Mouse (Mus musculus) MEL-GATA-1-ER (cell line): Measurements from ENCODE around the gene Rpl13a.
"Not testable (repeated sequence)": the region's sequence is repeated elsewhere in the genome, so short reads cannot be mapped to it uniquely, and the experiment has no call there.

Source experiments
- DNase-seq: peaks from one replicate; pipeline ENCODE4 v3.0.0-alpha.2; 2012; ENCODE audit warnings: low read depth; ENCODE audit errors: extremely low read depth

The Rpl13a gene

DNA sequence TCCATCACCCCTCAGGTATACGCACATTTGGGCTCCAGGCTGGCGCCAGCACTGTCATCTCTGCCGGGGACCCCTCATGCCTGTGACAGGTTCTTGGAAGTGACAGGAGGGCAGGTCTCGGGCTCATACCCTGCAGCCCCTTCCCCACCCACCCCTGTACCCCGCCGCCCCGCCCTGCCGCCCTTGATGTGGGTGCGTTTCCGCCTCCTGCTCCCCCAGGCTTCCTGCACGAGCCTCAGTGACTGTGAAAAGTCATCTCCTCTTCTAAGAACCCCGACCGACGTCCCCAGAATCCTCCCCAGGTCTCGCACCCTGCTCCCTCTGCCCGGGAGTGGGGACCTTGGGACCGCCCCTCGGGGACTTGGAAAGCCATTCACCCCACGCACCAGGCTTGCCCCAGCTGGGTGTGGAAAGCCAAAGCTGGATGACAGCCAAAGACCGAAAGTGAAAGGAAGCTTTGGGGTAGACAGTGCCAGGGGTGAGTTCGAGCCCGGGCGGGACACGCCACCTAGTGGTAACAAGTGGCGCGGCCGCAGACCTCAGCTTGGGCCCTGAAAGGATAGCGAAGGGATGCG lies 7.5 kb upstream of the Rpl13a start, which contains the start of the genes Gm45713 and Flt3l:
TSS of gene Gm45713 (minus strand) at position 239 of the 575 bp plus-strand sequence.
TSS of gene Flt3l (minus strand) at position 440 of the 575 bp plus-strand sequence.
- peak; percentile 81 for DNase-seq

- no peak for DNase-seq
Observed at GRCm38 (mm10) chr7:45135370-45135769, 6.8 kb upstream of the Rpl13a start.

GRCm38 (mm10) chr7:45134544-45135026 lies 6.0 kb upstream of the Rpl13a start:
- DNase-seq = peak; percentile 82

DNA sequence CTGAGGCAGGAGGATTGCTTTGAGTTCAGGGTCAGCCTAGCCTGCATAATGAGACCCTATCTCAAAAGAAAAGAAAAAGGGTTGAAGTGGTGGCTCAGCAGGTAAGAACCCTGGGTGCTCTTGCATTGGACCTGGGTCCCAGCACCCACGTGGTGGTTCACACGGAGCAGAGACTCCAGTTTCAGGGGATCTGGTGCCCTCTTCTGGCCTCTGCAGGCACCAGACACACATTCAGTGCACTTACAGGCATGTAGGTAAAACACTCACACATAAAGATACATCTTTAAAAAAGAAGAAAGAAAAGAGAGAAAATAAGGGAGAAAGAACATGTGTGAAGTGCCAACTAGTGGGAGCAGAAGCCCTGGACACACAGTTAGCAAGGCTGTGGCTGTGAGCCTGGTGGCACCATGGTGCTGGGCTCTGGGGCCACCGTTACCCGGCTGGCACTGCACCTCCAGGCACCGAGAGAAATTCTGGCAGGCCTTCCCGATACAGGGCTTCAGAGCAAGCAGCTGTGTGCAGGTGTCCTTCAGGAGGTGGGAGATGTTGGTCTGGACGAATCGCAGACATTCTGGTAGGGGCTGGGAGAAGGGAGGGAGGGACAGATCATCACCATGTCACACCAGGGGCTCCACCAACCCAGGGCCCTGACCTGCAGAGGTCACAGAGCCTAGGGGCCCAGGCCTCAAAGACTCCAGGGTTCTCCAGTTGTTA lies 5.0 kb upstream of the Rpl13a start:
- DNase-seq = no peak

GRCm38 (mm10) chr7:45131850-45132249 lies 3.3 kb upstream of the Rpl13a start:
- DNase-seq = no peak

DNA sequence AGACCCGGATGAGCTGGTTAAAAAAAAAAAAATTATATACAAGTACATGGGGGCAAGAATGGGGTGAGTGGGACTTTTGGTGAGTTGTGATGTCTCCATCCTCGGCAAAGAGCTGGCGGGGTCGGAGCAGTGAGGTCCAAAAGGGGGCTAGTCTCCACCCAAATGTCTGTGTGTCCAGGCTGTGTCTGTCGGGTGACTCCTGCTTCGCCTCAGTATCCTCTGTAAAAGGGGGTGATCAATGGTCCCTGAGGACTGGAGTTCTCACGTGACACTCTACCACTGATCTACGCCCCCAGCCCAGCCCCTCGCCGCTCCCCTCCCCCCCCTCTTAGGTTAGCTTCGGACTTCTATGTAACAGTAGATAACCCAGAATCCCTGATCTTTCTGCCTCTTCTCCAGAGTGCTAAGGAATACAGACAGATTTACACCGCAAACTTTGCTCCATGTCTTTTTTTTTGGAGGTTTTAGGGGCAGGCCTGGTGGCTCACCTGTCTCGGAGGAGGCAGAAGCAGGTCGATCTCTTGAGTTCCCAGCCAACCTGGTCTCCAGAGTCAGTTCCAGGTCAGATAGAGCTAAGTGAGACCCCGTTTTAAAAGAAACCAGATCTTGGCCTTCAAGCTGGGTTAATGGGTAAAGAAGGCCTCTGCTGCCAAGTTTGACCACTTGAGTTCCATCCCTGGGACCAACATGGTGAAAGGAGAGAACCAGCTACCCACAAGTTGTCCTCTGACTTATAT lies 1.4 kb upstream of the Rpl13a start:
- DNase-seq = no peak

- DNase-seq = no peak
Observed at GRCm38 (mm10) chr7:45129318-45129717, 757 bp upstream of the Rpl13a start.

GRCm38 (mm10) chr7:45127700-45128224 lies 799 bp downstream of the Rpl13a start:
- DNase-seq = no peak

DNA sequence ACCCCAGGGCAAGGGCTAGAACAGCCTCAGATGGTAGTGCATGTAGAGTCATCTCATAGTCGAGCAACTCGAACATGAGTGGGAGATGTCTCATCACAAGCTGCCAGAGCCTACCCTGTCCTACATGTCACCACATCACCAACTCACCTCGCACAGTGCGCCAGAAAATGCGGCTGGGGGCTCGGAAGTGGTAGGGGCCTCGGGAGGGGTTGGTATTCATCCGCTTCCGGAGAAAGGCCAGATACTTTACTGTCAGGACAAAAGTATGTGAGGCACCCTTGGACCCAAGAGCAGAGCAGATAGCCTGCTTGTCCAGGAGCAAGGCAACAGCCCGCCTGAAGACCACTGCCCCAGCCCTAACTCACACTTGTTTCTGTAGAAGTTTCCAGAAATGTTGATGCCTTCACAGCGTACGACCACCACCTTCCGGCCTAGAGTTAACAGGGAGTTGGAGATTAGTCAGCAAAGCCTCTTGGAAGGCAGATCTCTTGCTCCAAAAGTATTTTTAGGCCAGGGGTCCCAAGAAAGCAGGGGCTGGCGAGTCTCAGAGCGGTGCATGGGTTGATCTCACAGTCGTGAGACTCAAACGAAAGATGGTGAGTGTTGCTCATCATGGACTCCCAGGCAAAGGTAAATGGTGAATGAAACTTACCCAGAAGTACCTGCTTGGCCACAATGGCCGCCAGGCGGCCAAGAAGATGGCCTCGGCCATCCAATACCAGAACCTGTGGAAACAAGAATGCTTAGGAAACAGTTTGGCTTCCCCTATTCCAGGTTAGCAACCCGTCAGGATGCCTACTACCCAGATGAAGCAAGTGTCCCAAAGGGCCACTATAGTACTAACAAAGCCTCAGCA lies 1.5 kb downstream of the Rpl13a start:
- no peak for DNase-seq

DNA sequence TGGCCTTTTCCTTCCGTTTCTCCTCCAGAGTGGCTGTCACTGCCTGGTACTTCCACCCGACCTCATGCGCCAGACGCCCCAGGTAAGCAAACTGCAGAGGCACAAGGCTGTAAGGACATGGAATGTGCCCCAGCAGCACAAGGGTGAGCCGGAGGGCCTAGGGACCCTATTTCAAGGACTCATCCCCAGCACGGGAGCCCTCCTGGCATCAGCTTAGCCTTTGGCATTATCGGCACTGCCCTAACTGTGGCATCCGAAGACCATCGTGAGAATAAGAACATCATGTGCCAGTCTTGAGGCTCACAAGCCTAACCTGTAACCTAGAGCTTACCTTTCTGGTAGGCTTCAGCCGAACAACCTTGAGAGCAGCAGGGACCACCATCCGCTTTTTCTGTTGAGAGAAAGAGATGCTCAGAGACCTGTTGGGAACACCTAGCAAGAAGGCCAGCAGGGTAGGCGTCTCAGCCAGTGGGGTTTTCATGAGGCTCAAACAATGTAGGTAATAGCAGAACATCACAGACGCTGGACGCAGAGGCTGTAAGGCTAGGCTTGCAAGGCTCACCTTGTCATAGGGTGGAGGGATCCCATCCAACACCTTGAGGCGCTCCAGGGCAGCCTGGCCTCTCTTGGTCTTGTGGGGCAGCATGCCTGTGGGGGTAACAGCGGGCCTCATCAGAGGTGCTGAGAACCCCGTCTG lies 2.3 kb downstream of the Rpl13a start:
- no peak for DNase-seq

GRCm38 (mm10) chr7:45125649-45126048 lies 2.9 kb downstream of the Rpl13a start:
- not testable (repeated sequence) for DNase-seq

DNA sequence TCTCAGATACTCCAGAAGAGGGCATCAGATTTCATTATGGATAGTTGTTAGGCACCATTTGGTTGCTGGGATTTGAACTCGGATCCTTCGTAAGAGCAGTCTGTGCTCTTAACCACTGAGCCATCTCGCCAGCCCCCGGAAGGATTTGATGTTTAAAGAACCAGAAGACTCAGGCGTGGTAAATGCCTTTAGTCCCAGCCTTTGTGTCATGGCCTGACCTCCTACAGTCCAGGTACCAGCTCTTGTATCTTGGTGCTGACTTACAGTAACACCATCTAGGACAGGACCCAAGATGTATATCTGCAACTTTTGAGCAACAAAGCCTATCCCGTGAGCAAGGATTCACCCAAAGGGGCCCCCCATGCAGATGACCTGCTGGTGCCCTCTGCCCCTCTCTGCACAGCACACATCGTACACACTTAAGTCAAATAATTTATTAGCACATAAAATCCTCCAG lies 3.4 kb downstream of the Rpl13a start:
- DNase-seq = no peak

GRCm38 (mm10) chr7:45124224-45125143 lies 4.1 kb downstream of the Rpl13a start, which contains the start of gene Rps11:
TSS of gene Rps11 (minus strand) at chr7:45124439.
- DNase-seq = peak; percentile 98

DNA sequence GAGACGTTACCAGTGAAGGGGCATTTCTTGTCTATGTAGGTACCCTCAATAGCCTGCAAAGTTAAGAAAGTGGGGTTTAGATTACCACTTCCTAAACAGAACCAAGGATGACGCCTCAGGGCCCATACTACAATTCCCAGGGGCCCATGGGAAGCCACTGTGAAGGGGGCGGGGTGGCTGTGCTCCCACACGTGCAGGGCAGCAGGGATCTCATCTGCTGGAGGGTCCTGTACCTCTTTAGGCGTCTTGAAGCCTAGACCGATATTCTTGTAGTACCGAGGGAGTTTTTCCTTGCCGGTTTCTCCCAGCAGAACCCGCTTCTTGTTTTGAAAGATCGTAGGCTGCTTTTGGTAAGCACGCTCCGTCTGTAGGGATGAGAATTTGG lies 5.4 kb downstream of the Rpl13a start:
- DNase-seq = no peak

DNA sequence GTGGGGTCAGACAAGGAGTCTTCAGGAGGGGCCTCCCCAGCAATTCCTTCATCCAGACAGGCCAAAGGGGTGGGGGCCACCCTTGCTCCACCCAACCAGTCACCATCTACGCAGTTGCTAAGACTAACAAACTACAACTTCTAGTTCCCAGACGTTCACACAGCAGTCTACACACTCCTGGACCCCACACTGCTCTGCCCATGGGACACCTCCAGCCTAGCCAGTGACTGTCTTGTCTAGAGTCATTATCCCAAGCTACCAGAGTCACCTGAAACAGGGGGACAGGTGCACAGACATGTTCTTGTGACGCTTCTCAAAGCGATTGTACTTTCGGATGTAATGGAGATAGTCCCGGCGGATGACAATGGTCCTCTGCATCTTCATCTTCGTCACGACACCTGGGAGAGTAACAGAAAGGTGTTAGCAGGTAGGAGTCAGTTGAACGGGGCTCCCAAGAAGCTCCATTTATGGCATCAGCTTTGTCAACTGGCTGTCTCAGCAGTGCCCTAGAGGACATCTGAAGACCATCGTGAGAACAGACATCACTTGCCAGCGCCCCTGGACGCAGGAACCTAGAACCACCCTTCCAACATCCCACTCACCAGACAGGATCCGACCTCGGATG lies 5.9 kb downstream of the Rpl13a start:
- DNase-seq = no peak

DNA sequence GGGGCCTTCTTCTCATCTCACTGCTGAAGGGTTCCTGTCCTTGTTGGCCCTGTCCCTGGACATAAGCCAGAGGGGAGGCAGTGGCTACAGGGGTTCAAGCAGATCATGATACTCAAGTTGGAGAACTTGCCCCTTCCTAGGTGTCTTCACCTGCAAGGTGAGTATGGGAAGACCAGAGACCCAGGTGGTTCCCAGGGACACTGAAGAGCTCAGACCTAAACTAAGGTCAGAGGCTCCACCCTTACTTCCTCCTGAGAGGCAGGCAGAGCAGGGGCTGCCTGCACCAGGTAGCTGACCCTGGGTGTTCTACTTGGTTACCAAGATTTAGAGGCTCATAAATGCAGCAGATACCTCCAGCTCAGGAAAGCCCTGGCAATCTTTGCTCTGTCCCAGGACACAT lies 6.6 kb downstream of the Rpl13a start:
- DNase-seq = no peak

DNA sequence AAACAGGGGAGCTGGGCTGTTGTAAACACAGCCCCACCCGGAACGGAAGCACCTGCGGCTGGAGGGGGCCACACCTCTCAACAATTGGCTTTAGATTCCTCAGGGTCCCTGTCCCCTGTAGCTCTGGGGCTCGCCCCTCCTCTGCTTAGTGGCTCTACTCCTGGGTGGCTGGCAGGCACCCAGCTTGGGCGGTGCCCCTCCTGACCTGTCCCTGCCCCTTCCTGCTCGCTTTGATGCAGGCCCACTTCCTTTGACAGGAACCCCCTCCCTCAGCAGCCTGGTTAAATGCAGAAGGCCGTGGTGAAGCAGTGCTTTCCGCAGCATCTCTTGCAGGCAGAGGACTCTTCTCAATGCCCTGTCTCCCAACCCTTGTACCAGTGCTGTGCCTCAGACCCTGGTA lies 7.2 kb downstream of the Rpl13a start:
- no peak for DNase-seq

DNA sequence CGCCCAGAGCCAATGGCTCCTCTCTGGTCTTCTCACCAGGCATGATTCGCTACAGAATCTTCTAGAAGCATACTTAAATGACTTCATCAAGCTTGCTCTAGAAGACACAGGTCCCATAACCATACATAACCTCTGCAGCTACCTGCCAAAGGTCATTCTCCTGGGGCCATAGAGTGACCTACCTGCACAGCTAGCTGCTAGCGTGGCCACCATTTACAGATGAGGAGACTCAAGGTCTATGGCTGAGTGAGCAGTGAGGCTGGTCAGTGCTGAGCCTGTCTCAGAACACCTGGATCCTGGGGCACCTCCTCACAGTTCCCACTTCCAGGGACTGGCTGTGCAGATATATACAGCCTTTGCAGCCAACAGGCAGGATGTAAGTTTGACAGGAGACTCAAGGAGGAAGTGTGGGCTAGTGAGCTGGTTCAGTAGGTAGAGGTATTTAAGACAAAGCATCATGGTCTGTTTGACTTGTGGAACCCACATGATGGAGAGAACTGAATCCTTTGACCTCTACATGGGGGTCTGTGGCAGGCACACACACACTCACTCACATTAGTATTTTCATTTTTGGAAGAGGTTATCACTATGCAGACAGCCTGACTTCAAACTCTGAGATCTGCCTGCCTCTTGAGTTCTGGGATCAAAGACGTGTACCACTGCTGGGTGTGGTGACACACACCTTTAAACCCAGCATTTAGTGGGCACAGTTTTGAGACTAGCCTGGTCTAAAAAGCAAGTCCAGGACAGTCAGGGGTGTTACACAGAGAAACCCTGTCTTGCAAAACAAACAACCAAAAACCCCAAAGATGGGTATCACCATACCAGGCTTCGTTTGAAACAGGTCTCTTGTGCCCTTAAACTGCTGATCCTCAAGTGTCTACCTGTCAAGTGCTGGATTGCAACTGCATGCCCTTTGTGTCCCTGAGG lies 8.5 kb downstream of the Rpl13a start:
- no peak for DNase-seq
